Mouse (Mus musculus): ENCODE data around the gene 2510002D24Rik. TPM values are rescaled to one million over a fixed set of nuclear protein-coding genes. Genes with fewer than 3 reads are reported as not detected.
"Not testable (repeated sequence)": the region's sequence is repeated elsewhere in the genome, so short reads cannot be mapped to it uniquely, and the experiment has no call there.

Gene 2510002D24Rik
- polyA plus RNA-seq, 1 experiment = 54.3 TPM

DNA sequence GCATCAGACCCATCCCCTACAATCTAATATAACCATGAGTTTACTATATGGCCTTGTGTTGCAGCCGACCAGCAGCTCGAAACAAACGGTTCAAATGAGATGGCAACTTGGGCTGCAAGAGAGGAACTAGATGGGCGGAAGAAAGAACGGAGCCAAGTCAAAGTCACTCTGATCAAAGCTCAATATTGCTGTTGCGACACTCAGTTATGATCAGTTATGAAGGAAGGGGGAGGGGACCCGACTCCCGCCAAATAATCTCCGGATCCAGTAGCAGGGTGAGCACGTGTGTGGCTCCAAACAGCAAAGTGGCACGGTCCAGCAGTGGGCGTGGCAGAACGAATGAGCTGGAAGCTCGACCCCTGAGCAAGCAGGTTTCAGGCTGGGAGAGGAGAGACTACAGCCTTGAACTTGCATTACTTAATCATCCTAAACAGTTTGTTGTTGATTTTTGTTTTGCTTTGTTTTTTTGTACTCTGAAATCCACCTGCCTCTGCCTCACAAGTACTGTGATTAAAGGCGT, 10.0 kb downstream of the 2510002D24Rik start:
- no peak for DNase-seq (ENCODE audit: low read depth, low spot score)
- WGBS = 88% methylated on average over 15 of the region's 15 CpGs

DNA sequence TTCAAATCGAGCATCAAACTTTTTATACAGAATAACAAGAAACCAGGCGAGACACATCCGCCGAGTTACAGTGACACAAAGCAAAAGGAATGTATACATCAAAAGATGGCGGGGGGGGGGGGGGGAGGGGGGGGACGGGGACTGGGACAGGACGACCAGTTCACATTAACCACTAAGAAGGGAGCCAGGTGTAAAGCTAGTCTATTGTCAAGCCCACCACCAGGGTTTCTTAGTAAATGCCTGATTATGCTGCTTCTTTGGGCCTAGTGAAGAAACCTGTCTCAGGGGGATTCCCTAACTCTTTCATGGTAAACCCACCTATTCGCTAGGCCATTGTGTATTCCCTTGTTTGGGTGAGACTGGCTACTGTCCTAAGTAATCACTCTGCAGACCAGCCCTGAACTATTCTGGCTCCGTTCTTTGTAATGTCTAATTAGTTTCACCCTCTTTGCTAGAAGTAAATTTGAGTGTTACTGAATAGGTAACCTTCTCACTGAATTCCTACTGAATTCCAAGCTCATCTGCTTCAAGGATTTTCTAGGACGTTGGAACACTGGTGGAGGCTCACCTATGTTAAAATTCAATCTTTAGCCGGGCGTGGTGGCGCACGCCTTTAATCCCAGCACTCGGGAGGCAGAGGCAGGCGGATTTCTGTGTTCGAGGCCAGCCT, 13.3 kb downstream of the 2510002D24Rik start:
- WGBS = 83% methylated on average over 17 of the region's 17 CpGs
- not testable (repeated sequence) for DNase-seq (ENCODE audit: low read depth, low spot score)

DNA sequence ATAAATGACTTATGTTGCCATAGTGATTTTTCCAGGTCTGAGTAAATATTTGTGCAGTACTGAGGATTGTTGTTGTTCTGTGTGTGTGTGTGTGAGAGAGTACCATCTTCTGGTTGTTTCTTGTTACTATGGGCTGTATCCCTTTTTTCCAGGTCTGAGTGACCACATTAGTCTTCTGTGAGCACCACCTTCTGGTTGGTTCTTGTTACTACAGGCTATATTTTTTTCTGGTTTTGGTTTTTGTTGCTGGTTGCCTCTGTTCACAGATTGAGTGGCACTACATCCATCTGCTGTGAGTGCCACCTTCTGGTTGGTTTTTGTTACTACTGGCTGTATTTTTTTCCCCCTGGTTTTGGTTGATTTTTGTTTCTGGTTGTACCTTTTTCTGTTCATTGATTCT, 22.2 kb downstream of the 2510002D24Rik start:
- no peak for DNase-seq (ENCODE audit: low read depth, low spot score)

DNA sequence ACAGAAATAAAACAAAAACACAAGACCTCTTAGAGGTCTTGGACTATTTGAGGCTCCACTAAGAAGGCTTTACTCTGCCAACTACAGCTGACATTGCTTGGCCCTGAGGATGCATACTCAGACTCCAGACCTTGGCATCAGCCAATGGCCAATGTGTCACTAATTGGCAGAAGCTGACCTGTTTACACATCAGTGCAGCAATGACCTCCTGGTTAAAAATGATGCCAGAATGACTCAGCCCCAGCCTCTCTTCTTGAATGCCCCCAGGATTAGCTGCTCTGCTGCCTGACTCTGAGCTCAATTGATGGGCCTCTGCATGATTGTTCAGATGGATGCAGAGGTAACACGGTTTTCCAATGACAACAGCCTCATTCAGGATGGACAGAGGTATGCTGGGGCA, 23.8 kb downstream of the 2510002D24Rik start:
- no peak for DNase-seq (ENCODE audit: low read depth, low spot score)

DNA sequence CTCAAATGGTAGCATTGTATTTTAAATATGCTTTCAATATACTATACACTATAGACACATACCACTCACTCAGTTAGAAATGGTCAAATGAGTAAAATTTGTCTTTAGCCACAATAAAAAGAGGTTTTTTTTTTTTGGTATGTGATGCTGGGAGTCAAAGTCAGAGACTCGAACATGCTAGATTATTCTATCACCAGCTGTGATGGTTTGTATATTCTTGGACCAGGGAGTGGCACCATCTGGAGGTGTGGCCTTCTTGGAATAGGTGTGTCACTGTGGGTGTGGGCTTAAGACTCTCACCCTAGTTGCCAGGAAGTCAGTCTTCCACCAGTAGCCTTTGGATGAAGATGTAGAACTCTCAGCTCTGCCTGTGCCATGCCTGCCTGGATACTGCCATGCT, 34.1 kb downstream of the 2510002D24Rik start:
- 29% methylated on average over 1 of the region's 1 CpGs for WGBS
- DNase-seq (ENCODE audit: low read depth, low spot score) = not testable (repeated sequence)

More for the DNA sequence above, 23.8 kb downstream of the 2510002D24Rik start:
- 71% methylated on average over 1 of the region's 1 CpGs for WGBS

- DNase-seq (ENCODE audit: low read depth, low spot score) = no peak
- under 1% methylated on average over 17 of the region's 17 CpGs for WGBS
These were observed 39.7 kb downstream of the 2510002D24Rik start for GRCm38 (mm10) chr16:18876091-18876441.

- peak; percentile 66 for DNase-seq (ENCODE audit: low read depth, low spot score)
These were observed 40.3 kb downstream of the 2510002D24Rik start, which contains the start of the genes Mrpl40 and Hira for GRCm38 (mm10) chr16:18876442-18877308. Gene Mrpl40 (minus strand): TSS chr16:18876862. Gene Hira (plus strand): TSS chr16:18877037.

GRCm38 (mm10) chr16:18877386-18878090, 41.2 kb downstream of the 2510002D24Rik start:
- DNase-seq (ENCODE audit: low read depth, low spot score) = no peak
- WGBS = under 1% methylated on average over 43 of the region's 43 CpGs

More at GRCm38 (mm10) chr16:18876442-18877308, 40.3 kb downstream of the 2510002D24Rik start, which contains the start of the genes Mrpl40 and Hira:
- under 1% methylated on average over 89 of the region's 93 CpGs for WGBS

DNA sequence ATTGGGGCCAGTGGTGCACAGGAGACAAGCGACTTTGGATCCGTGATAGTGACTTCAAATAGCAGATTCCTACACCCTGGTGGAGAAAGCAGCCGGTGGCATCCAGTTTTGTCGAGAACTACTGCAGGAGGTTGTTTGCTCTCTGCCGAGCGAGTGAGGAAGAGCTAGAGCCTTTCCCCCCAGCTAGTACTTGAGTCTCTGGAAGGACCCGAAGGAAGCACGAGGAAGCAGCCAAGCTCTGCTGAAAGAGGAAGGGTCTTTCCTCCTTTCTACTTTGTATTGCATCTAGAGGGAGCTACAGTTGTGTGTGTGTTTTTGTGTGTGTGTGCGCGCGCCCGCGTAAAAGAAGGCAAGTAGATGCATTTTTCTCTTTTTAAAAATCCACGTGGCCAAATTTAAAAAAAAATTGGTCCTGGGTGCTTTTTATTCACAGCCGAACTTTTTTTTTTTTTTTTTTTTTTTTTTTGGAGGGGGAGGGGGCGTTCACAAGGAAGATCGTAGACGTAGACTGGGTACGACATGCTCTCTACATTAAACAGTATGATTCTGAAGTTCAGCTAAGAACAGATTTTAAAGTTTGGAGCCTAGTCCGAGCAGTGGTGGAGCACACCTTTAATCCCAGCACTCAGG, 41.8 kb downstream of the 2510002D24Rik start:
- no peak for DNase-seq (ENCODE audit: low read depth, low spot score)
- WGBS = 18% methylated on average over 20 of the region's 20 CpGs

- DNase-seq (ENCODE audit: low read depth, low spot score) = no peak
These were observed 47.7 kb downstream of the 2510002D24Rik start for GRCm38 (mm10) chr16:18884044-18884443.

Other genes starting within 250 kb of the 2510002D24Rik start
- gene Tbx1, start 245.9 kb upstream of the 2510002D24Rik start, polyA plus RNA-seq (2012; rRNA removed) = 0.99 and 1.2 TPM in 2 replicates
- gene Gp1bb, start 214.2 kb upstream of the 2510002D24Rik start, polyA plus RNA-seq (2012; rRNA removed) = 102 and 145 TPM in 2 replicates
- gene Gm49601, start 210.2 kb upstream of the 2510002D24Rik start, polyA plus RNA-seq (2012; rRNA removed) = 90.7 and 174 TPM in 2 replicates
- 373 and 445 TPM in 2 replicates for gene Sept5, start 206.6 kb upstream of the 2510002D24Rik start, polyA plus RNA-seq (2012; rRNA removed)
- gene Cldn5, start 59.7 kb upstream of the 2510002D24Rik start, polyA plus RNA-seq (2012; rRNA removed) = 9.9 and 10.1 TPM in 2 replicates
- 27.2 and 33.5 TPM in 2 replicates for gene Ufd1, start 24.8 kb upstream of the 2510002D24Rik start, polyA plus RNA-seq (2012; rRNA removed)
- 19.7 and 21.0 TPM in 2 replicates for gene Cdc45, start 24.6 kb upstream of the 2510002D24Rik start, polyA plus RNA-seq (2012; rRNA removed)
- 0.81 TPM in 1 of 2 replicates, not detected in the other for gene Gm28539, start within 50 bp of the 2510002D24Rik start, polyA plus RNA-seq (2012; rRNA removed)
- 18.7 and 19.5 TPM in 2 replicates for gene Mrpl40, start 40.3 kb downstream of the 2510002D24Rik start, polyA plus RNA-seq (2012; rRNA removed)
- gene Hira, start 40.5 kb downstream of the 2510002D24Rik start, polyA plus RNA-seq (2012; rRNA removed) = 50.9 and 58.4 TPM in 2 replicates

All from large intestine, adult 2 months (tissue).